Mouse (Mus musculus) left cerebral cortex, postnatal 14 days (tissue): ENCODE measurements at regions not wholly inside any gene's neighbourhood (a gene's known extent, or its start where the extent isn't known, plus 50 kb on each side); places are given as distances from the start of the nearest gene placed in this dataset.
"Not testable (repeated sequence)": the region's sequence is repeated elsewhere in the genome, so short reads cannot be mapped to it uniquely, and the experiment has no call there.

Experiments
- DNase-seq, 2 experiments: peaks; one replicate each; pipeline ENCODE4 v3.0.0; 2021 to 2022; ENCODE audit warnings: low spot score in 2 of 2, mixed read lengths in 1 of 2
- intact Hi-C: fragments of 180-260 bp; cut with DNase I; formaldehyde crosslinking; loops from one replicate; pipeline ENCODE4 v1.15.1; 2025

DNA sequence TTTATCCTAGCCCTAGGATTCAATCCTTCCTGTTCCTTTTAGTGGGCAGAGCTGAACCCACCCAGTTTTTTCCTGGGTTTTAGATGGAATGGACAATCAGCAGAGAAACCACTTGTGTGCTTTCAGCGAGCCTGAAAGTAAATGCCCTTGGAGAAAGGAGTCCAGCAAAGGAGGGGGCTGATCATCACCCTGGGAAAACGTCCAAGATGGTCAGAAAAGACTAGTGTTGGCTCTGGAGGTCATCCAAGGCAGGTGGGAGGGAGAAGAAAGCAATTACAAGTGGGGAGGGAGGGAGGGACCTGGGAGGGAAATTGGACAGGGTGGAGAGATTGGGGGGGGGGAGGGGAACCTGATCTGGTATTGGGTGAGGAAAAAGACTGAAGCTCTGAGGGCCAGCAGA is 55.6 kb upstream of the Zfp366 start:
- intact Hi-C loops = no loop called here

GRCm38 (mm10) chr13:99128284-99128691 is 56.3 kb upstream of the Zfp366 start:
- intact Hi-C loops = no loop called here
- no peak for DNase-seq

More for the DNA sequence above, 55.6 kb upstream of the Zfp366 start:
- DNase-seq = no peak

DNA sequence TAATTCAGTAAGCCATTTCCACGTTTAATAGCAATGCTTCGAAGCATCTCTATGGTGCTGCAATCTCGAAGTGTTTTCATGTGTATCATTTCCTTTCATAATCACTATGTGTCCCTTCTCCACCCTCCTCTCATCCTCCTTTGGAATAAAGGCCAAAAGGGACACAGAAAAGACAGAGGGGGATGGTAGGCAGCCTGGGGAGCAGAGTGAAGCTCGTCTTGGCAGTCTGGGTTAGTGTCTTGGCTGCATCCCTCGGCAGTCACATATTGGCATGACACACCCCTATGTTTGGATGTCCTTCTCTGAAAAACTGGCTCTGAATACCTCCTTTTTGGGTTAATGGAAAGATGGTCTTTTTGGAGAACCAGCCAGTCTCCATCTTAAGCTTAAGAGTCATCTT is 56.9 kb upstream of the Zfp366 start:
- no peak for DNase-seq
- intact Hi-C loops = no loop called here

GRCm38 (mm10) chr13:99126971-99127370 is 57.7 kb upstream of the Zfp366 start:
- DNase-seq, intact Hi-C loops: not testable (repeated sequence)

- DNase-seq = no peak
- intact Hi-C loops = no loop called here
These were observed 58.1 kb upstream of the Zfp366 start for GRCm38 (mm10) chr13:99126538-99126937.

GRCm38 (mm10) chr13:99125946-99126345 is 58.7 kb upstream of the Zfp366 start:
- no peak for DNase-seq
- intact Hi-C loops = no loop called here

DNA sequence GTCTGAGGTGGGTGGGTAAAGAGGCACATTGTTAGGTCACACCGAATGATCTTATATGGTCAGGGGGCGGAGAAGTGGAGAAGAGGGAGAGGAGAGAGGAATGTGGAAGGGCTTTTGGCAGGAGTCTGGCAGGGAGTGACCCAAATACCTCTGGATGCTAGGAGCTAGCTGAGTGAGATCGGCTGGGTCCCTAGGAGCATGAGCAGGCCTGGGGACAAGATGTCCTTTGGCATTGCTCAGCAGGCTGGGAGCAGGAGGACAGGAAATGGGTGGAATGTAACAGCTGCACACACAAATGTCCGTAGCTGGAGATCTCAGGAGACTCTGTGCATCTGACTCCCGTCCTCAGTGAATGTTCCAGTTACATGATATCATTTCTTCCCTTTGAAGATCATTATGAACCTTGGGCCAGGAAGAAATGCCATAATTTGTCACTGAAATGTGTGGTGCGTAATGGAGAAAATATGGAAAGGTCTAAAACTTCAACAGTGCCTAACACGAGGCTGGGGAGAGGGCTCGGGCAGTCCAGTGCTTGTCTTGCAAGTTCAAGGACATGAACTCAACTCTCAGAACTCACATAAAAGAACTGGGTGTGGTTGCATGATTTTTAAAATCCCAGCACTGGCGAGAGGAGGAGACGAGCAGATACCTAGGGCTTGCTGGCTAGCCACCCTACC is 59.6 kb upstream of the Zfp366 start:
- intact Hi-C loops = no loop called here
- peak; percentile 22 to 52 for DNase-seq

DNA sequence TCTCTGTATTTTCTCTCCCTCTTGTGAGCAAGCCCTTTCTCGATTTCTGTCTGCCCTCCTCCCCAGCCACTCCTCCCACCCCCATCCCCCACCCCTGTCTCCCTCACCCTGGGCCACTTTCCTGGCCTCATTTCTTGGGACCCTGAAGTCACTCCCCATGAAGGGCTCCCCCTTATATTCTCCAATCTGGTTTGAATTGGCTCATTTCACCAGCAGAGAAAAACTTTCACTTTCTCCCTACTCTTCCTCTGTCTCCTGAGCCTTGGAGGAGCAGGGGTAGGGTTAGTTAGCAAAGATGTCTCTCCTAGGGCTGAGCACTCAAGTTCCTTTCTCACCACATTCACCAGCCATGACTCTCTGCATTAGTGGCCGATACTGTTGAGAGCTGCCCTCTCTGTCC is 60.5 kb upstream of the Zfp366 start:
- intact Hi-C loops = no loop called here
- no peak for DNase-seq

DNA sequence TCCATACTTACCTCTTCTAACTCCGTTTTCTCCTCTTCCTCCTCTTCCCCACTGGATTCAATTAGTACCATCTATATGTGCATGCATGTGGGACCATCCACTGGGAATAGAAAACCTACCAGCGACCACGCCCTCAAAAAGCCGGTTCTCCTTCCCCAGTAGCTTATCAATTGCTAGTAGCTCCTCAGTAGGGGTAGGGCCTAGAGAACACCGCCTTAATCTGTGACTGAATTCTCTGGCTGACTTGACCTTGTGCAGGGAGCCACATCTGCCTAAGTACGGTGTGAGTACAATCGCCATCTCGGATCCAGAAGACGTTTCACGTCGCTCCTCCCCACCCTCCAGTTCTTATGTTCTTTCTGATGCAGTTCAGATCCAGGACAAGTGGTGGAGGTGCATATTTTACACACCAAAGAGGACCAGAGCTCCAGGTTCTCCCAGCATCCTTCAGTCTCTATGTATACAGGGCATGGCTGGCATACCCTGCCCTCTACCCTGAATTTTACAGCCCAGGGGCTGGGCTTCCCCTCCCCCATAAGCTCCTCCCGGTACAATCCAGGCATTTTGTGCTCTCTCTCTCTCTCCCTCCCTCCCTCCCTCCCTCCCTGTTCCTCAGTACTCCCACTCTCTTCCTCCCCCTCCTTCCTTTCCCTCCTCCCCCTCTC is 61.0 kb upstream of the Zfp366 start:
- no peak for DNase-seq
- intact Hi-C loops = no loop called here

GRCm38 (mm10) chr13:99122539-99122938 is 62.1 kb upstream of the Zfp366 start:
- DNase-seq, intact Hi-C loops: not testable (repeated sequence)

GRCm38 (mm10) chr13:99121096-99121495 is 63.5 kb upstream of the Zfp366 start:
- no peak for DNase-seq
- intact Hi-C loops = no loop called here

DNA sequence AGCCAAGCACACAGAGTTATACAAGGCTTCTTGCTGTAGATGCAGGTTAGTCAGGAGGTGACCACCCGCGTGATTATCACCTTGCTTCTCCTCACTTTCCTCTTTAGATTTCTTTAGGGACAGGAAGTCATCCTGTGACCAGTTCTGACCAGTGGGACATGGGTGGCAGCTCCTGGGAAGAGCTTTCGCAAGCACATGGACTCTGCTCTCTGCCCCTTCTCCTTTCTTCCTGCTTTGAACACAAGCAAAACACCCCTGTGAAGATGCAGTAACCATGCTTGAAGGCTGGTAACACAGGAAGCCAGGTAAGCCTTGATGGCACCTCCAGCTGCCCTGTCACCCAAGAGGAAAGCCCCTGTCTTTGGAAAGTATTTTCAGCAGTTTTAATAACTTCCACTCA is 64.7 kb upstream of the Zfp366 start:
- intact Hi-C loops = no loop called here
- no peak for DNase-seq

- DNase-seq = no peak
- intact Hi-C loops = no loop called here
These were observed 65.7 kb upstream of the Zfp366 start for GRCm38 (mm10) chr13:99118901-99119300.

DNA sequence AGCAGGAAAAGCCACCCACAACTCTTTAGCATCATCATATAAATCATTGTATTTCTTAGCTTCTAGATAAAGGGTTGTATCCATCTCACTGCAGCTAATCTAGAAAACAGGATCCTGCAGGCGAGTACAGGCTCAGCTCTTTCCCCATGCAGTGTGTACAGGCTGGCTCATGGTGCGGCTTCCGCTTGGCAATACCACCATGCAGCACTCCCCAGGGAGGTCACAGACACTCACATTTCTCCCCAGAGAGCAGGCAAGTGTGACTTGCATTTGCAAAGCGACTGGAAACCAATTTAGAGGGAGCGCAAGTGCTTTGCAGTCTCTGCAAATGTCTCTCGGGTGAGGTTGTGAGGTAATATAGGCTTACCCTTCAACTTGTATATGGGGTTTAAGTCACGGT is 69.1 kb upstream of the Zfp366 start:
- DNase-seq = no peak
- intact Hi-C loops = no loop called here

DNA sequence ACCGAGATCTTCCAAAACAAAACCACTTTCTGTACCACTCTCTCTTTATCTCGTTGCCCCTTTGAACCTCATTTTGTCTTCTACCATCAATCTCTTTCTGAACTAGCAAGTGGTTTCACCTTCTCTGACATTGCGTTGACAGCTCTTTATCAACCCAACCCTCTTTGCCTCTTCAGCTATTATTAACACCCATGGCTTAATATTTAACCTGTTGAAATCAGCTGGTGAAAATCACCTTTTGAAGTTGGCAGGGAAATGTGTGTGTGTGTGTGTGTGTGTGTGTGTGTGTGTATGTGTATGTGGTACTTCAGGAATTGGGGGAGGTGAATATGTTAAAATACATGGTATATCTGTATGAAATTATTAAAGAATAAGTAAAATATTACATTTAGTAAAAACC is 70.1 kb upstream of the Zfp366 start:
- no peak for DNase-seq
- intact Hi-C loops = no loop called here

DNA sequence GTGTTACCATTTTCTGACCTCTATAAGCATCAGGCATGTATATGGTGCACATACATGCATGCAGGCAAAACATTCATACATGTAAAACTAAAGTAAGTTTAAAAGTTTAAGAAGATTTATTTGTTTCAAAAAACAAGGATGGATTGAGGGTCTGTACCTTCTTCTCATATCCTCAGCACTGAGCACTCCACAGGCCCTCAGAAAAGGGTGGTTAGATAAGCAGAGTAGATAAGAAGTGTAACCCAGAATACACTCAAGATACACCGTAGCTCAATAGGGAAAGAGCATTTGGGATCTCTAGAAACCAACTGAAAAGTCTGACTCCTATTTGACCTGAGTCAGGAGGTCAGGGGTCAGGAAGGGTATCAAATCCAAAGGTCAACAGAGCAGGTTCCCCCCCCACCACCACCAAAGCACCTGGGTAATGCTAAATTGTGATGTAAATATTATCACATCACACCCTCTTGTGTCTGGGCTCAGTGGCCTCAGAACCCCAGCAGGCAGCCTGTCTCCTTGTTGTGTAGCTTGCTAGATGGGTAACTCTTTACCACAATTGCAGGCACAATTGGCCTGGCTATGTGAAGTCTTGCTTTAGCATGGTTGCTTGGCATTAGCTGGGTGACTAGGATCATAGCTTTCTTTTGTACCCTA is 72.8 kb upstream of the Zfp366 start:
- intact Hi-C loops = no loop called here

GRCm38 (mm10) chr13:99107983-99108382 is 76.6 kb upstream of the Zfp366 start:
- intact Hi-C loops = no loop called here
- DNase-seq = no peak

More for the DNA sequence above, 72.8 kb upstream of the Zfp366 start:
- DNase-seq = no peak

DNA sequence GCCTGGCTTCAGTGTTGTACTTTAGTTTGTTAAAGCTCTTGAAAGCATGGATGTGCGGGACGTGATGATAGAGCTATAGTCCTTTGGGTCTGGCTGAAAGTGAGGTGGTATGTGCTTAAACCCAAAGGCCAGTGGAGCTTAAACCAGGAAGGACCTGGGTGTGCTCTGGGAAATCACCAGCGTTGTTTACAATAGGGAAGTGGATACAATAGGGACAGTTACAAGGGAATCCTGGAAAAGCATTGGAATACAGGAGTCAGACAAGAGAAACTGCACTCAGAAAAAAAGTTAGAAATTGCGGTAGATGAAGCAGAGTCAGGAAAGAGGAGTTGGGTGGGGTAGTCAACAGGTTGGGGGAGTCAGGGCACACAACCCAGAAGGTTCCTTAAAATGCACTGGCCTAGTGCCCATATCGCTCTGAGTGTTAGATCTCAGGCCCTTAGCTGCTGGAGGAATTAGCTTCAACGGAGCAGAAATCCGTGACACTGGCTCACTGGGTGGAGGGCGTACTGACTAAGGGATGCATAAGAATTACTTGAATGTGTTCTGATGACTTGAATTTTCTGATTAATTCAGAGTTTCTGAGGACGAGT is 82.4 kb upstream of the Zfp366 start:
- no peak for DNase-seq
- intact Hi-C loops = no loop called here

DNA sequence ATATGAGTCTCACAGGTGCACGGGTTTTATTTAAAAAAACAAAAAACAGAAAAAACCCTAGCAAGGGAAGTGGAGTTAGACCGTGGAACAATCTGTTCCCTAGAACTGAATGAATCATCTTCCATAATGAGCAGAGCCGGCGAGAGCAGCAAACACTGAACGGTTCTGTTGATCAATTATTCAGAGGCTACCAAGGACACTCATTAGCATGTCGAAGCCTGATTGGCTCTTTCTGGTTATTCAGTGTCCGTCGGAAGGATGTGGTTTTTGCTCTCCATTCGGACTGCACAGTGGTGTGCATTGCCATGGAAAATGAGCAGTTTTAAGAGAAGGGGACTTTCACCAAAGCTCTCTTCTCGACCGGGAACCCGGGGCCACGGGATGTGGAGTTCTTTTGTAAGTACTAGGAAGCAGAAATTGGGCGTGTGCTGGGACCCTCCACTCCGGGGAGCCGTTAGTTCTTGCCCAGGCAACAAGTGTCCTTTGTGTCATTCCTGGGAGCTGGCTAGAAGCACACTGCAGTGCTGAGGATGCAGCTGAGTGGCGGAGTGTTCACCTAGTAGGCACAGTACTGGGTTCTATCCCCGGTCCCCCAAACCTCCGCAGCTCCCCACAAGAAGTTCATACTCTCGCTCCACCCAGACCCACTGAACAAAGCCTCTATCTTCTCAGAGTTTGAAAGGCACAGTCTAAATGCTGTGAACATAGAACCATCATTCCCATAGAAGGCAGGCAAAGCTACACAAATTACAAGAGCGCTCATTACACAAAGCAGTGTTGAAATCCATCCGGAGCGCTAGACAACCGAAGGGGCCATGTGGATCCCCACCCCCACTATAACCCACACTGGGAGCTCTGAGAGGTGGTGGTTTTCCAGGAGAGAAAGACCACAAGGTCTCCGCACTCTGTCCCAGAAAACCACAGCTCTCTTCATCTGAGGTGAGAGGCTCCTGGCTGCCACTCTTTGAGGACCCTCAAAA is 83.9 kb upstream of the Zfp366 start:
- DNase-seq = peak; percentile 63 to 93
- intact Hi-C loops = loop anchor here (2.0 kb wide), 1 partner anchor 48 kb away; no protein-coding TSS in a partner anchor
